Mouse (Mus musculus) myocyte (in vitro differentiated cells): ENCODE results near the gene C1qtnf7.

Source experiments
- MAX ChIP-seq: IDR thresholded peaks from one replicate; pipeline ENCODE4 v1.6.1; 2011; ENCODE audit warnings: low read depth, mild to moderate bottlenecking, control low read depth
- MYOD1 ChIP-seq, 3 experiments: IDR thresholded peaks; one replicate each; pipeline ENCODE4 v1.6.1; 2011; ENCODE audit warnings: control low read depth in 2 of 3, low read depth in 2 of 3, mild to moderate bottlenecking in 2 of 3, moderate library complexity in 1 of 3; ENCODE audit not compliant: insufficient read length in 2 of 3, control insufficient read depth in 1 of 3
- POLR2A ChIP-seq: IDR thresholded peaks from one replicate; pipeline ENCODE4 v1.6.1; 2011; ENCODE audit warnings: low read depth, mild to moderate bottlenecking, control low read depth, moderate library complexity; ENCODE audit not compliant: insufficient read length
- USF1 ChIP-seq: IDR thresholded peaks from one replicate; pipeline ENCODE4 v1.6.1; 2011; ENCODE audit warnings: low read depth, mild to moderate bottlenecking, control low read depth, moderate library complexity

- no peak for TF ChIP-seq MAX
- no peak for TF ChIP-seq POLR2A
- TF ChIP-seq USF1 = no peak
- TF ChIP-seq MYOD1 (IDR thresholded peaks at IDR 0.05; ENCODE audit: control insufficient read depth in 1 of 3, insufficient read length in 2 of 3, low read depth in 2 of 3) = no peak
Observed at GRCm38 (mm10) chr5:43603559-43603958, 88.2 kb downstream of the C1qtnf7 start.
